Mouse (Mus musculus) activated CD4-positive, CD25-positive, alpha-beta regulatory T cell, adult 9 weeks (primary cell): ENCODE measurements around the gene Cxadr. TPM values are rescaled to one million over a fixed set of nuclear protein-coding genes. Genes with fewer than 3 reads are reported as not detected.

Source experiments
- polyA plus RNA-seq: library from polyadenylated mRNA; unstranded; fragments of 100-300 nt; shearing (Covaris generic); gene quantifications from one replicate; pipeline ENCODE4 v1.2.1, GENCODE M21; 2017

The Cxadr gene
- 0.55 TPM for polyA plus RNA-seq

GRCm38 (mm10) chr16:78301183-78301830 lies at the start of gene Cxadr:
Cxadr (plus strand) TSS chr16:78301489.

GRCm38 (mm10) chr16:78376745-78377570 lies 75.7 kb downstream of the Cxadr start, which contains the start of gene Btg3:
Btg3 (minus strand) TSS chr16:78377192.

Other genes starting within 250 kb of the Cxadr start
- 4.5 TPM for gene Btg3, start 75.7 kb downstream of the Cxadr start, polyA plus RNA-seq